Mouse (Mus musculus): ENCODE measurements around the gene Ifi44. TPM values are rescaled to one million over a fixed set of nuclear protein-coding genes. Genes with fewer than 3 reads are reported as not detected.

Ifi44 gene
- 10 to 100 TPM in 1 of 2 experiments, 1 to 10 TPM in 1; 7.4 to 10.6 TPM for polyA plus RNA-seq (2017; shearing (Covaris generic))

GRCm38 (mm10) chr3:151749737-151750136 lies at the start of gene Ifi44:
Ifi44 (minus strand) TSS chr3:151749960.
- ATAC-seq: peak; percentile 43

- no peak for ATAC-seq
These were observed 38.9 kb upstream of the Ifi44 start for GRCm38 (mm10) chr3:151788622-151789021.

- ATAC-seq: no peak
These were observed 25.3 kb upstream of the Ifi44 start for GRCm38 (mm10) chr3:151775089-151775488.

GRCm38 (mm10) chr3:151771074-151771473 lies 21.3 kb upstream of the Ifi44 start:
- ATAC-seq: peak; percentile 51

GRCm38 (mm10) chr3:151748514-151748913 lies 1.2 kb downstream of the Ifi44 start:
- peak; percentile 45 for ATAC-seq

- ATAC-seq: no peak
These were observed 3.7 kb downstream of the Ifi44 start for GRCm38 (mm10) chr3:151746058-151746457.

- no peak for ATAC-seq
These were observed 7.5 kb downstream of the Ifi44 start for GRCm38 (mm10) chr3:151742223-151742622.

GRCm38 (mm10) chr3:151716246-151716645 lies 33.5 kb downstream of the Ifi44 start:
- ATAC-seq: no peak

GRCm38 (mm10) chr3:151707335-151707734 lies 42.4 kb downstream of the Ifi44 start:
- ATAC-seq: no peak

Other genes with a start within 250 kb of the Ifi44 start
- under 1 TPM in 1 of 2 experiments, not detected in 1; 0.78 TPM for gene Ifi44l, start 12.9 kb upstream of the Ifi44 start, polyA plus RNA-seq (2017; shearing (Covaris generic))
- gene Ptgfr, start 87.7 kb upstream of the Ifi44 start, polyA plus RNA-seq (2017; shearing (Covaris generic)): not detected